Mouse (Mus musculus) left cerebral cortex, postnatal 4 days (tissue): ENCODE results near the gene Acot7. TPM values are rescaled to one million over a fixed set of nuclear protein-coding genes. Genes with fewer than 3 reads are reported as not detected.

Source experiments
- DNase-seq: peaks from one replicate; pipeline ENCODE4 v3.0.0-alpha.2; 2022
- intact Hi-C: fragments of 180-260 bp; cut with DNase I; formaldehyde crosslinking; loops from one replicate; pipeline ENCODE4 v1.15.1; 2025
- total RNA-seq, 2 experiments: library from RNA; stranded (reverse); gene quantifications; 2 replicates each; pipeline ENCODE4 v1.2.3; 2021

Gene Acot7
- total RNA-seq, 2 experiments from 2014 or later, result 349 to 380 TPM

DNA sequence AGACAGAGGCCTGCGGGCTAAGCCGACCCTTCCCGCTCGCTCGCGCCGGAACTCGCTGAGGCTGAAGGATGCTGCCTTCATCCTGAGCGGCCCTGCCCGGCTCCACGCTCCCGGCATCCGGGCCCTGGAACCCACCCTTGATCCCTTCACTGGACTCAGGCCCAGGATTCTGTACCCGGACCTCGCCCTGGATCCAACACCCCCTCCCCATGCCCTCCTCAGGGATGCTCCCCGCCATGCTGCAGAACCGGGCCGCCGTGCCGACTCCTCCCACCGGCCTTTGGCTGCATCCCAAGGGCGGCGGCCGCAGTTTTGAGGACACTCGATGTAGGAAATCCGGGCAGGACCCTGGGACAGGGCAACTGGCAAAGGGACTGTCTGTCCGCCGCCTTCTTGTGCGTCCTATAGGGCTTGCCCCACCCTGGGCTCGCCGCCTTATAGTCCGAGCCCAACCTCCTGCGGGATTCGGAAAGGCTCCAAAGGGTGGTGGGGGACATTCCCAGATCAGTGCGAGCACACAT, 470 bp downstream of the Acot7 start:
- intact Hi-C loops, result loop anchor here (5.0 to 10.0 kb wide), 2 partner anchors 109 to 246 kb away; no protein-coding TSS in a partner anchor
- peak; percentile 52 for DNase-seq

DNA sequence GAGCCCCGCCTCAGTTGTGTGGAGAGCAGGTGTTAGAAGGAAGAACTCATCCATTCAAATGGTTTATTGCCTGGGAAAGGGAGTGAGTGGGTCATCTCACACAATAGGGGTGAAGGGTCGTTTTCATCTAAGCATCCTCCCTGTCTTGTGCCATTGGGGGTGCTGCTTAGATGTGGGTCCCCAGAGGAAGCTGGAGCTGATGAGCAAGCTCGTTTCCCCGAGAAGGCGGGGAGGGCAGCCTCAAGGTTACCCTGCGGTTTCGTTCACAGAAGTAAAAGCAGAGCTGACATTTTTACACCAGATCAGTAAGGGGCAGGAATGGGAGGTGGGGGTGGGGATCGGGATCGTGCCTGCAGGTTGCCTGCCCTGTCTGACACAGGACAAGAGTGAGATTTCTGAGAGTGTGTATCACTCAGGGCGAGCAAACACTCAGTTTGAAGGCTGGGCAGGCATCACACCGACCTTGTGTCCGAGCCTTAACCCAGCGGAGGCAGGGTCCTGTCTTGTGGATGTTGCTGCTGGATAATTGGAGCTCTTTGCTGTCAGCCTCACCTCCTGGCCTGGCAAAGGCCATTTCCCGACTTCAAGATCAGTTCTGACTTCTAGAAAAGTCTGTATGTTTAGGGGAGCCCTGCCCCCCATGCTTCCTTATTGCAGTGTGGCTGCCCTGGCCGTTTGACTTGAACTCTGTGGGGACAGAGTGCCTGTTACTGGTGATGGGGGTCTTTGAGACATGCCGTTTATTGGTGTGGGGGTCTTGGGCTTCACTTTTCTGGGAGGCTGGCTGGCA, 1.2 kb downstream of the Acot7 start:
- DNase-seq, result no peak
- intact Hi-C loops, result loop anchor here (5.0 to 10.0 kb wide), 2 partner anchors 108 to 246 kb away; no protein-coding TSS in a partner anchor

DNA sequence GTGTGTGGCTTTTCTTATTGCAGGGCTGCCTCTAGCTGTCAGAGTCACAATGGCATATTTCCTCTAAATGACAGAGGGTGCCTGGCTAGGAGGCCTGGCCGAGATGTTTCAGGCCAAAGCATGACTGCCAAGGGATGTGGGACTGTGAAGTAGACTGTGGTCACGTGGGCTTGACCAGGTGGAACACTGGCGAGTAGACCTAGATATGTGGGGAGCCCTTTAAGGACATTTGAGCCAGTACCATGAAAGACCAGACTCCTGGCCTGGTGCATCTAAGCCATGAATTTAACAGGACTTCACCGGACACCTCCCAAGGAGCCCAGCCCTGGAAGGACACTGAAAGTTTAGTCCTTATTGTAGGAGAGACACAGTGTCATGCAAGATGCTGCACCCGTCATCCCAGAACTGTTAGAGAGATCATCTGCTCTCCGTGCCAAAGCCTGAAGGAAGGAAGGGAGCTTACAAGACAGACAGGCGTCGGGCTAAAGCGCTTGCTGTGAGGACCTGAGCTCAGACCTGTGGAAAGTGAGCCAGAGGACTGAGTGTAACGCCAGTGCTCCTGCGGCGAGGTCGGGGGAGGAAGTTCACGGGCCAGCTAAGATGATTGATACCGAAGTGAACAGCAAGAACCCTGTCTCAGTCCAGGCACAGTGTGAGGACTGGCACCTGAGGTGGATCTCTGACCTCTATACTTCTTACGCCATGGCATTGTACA, 2.2 kb downstream of the Acot7 start:
- intact Hi-C loops, result loop anchor here (5.0 to 10.0 kb wide), 2 partner anchors 107 to 245 kb away; no protein-coding TSS in a partner anchor
- no peak for DNase-seq

DNA sequence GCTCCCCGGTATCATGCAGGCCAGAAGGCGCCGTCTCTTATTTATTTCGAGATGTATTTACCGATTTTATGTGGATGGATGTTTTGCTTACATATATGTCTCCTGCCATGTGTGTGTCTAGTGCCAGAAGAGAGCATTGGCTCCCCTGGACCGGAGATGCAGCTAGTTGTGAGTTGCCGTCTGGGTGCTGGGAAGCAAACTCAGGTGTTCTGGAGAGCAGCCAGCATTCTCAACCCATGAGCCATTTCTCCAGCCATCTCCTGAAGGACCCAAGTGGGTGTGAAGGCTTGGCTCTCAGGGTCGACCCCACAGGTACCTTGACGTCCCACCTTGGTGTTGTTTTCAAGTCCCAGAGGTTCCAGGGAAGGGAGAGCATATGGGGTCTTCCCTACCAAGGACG, 4.3 kb downstream of the Acot7 start:
- no peak for DNase-seq
- intact Hi-C loops, result no loop called here

DNA sequence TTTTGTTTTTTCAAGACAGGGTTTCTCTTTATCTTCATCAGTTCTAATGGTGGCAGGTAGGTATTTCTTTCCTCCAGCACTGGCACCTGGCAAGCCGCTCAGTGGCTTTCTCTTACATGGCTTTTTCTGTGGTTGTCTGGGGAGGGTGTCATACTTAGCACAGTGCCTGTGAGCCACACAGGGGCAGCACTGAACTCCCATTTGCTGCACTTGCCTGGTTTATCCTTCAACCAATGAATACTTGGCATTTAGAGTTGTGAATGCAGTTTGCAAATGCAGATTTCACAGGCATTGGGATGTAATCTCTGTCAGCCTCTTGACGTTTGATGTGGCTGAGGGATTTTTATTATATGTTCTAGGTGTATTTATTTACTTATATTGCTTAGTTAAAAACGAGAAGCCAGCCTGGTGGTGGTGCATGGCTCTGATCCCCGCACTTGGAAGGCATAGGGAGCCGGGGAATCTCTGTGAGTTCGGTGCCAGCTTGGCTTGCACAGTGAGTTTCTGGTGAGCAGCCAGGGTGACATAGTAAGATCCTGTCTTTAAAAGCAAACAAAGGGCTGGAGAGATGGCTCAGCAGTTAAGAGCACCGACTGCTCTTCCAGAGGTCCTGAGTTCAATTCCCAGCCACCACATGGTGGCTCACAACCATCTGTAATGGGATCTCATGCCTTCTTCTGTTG, 6.6 kb downstream of the Acot7 start:
- DNase-seq, result no peak
- intact Hi-C loops, result no loop called here

DNA sequence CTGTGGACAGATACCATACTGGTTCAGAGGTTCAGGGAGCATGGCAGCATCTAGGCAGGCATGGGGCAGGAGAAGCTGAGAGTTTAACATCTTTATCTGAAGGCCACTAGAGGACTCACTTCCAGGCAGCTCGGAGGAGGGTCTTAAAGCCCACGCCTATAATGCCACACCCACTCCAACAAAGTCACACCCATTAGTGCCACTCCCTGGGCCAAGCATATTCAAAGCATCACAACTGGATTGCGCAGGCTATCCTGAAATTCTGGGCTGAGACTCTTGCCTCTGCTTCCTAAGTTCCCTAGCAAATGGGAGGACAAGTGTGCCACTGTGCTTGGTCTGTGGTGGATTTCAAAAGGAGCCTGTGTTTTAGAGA, 7.2 kb downstream of the Acot7 start:
- DNase-seq, result no peak
- intact Hi-C loops, result no loop called here

DNA sequence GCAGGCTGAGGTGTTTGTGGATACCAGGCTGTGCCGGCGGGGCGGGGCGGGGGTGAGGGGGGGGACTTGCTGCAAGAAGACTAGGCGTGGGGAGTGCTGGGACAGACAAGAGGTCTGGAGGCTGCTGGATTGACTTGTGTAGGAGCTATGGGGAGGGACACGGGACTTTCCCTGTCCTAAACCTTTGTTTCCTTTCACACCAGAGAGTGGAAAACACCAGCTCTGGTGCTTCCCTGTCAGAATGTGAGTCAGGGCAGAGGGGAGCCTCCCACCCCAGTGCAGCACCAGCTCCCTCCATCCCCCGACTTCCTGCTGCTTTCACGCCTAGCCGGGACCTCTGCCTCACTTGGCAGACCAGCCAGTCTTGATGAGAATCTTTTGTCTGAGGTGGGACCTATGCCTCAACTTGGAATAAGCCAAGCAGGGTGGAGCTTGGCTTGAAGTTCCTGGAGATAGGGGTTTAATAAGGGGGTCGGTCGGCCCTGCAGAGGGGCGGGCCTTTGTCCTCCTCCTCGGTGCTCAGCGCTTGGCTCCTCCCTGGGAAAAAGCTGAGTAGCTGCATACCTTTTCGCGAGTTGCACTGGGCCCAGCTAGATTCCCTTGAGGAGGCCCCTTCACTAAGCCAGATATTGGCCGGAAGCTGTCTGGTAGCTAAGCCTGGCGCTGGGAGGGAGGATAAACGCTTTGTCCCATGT, 7.7 kb downstream of the Acot7 start:
- DNase-seq, result peak; percentile 26
- intact Hi-C loops, result no loop called here

DNA sequence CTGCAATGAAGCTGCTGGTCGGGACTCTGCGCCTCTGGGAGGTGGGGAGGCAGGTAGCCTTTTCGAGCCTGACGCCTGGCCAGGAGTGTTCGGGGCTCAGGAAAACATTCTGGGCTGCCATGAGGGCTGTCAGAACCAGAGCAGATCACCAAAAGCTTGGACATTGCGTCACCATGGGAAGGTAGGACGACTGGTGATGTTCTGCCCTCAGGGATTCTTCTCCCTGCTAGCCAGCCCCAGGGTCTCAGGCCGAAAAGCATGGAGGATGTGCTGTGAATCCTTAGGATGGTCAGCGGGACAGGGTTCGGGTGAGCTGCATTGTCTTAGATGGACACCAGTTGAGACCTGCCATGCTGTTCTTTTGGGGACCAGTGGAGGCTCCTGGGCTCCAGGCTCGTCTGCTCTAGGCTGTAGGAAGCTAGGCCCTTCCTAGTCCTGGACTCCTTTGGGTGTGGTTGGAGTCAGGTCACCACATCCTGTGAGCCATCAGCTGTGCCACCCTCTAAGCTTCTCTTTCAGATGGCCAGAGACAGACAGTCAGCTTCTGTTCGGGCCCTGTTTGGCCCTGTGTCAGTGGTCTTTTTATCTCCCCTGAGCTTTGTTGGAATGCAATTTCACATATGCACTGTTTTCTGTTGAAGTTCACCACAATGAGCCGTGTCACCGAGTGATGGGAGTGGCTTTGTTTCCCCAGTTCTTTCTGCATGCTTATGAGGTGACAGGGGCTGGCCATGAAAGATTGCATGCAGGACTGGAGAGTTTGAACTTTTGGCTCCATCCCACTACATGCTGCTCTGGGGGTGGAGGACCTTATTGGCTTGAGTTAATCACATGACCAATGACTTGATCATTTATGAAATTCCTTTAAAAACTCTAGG, 8.5 kb downstream of the Acot7 start:
- no peak for DNase-seq
- intact Hi-C loops, result no loop called here

DNA sequence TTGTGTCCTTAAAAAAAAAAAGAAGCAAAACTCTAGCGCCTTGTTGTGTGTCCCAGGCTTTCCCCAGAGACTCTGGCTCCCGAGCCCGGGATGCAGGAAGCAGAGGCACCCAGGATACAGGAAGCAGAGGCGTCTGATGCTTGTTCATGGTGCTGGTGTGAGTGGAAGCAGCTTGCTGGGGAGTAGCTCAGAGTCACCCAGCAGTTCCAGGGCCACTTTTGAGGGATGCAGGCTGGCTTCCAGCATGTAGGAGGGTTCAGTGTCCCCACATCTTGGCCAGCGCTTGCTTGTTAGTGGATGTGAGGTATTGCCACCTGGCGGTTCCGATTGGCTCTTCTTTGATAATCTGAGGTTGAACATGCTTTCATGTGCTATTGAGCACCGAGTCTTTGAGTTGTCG, 9.2 kb downstream of the Acot7 start:
- intact Hi-C loops, result no loop called here
- DNase-seq, result no peak

DNA sequence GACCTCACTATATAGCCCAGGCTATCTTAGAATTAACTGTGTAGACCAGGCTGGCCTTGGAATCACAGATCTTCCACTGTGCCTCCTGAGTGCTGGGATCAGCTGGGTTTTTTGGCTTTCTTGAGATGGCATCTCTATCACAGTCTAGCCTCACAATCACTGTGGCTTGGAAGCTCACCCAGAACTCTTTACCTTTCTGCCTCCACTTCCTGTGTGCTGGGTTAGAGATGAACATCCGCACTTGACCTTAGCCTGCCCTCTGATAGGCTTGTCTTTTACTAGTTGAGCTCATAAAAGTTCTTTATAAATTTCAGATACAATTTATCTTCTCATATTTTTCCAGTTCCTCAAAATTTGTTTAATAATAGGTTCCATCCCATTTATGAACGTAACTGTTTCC, 10.7 kb downstream of the Acot7 start:
- intact Hi-C loops, result no loop called here

DNA sequence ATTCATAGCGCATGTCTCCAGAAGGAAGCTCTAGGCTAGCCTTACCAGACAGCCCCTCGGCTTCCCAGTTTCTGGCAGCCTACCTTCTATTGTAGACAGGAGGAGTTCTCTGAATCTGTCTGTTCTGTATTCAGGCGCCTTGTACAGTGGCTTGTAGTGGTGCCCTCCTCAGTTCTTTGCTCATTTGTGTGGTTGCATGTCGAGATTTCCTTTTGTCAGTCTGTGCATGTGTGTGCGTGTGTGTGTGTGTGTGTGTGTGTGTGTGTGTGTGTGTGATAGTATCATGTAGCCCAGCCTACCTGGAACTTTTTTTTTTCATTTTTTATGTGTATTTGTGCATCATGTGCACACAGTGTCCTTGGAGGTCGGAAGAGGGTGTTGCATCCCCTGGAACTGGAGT, 11.1 kb downstream of the Acot7 start:
- intact Hi-C loops, result no loop called here
- no peak for DNase-seq

More for the DNA sequence above, 10.7 kb downstream of the Acot7 start:
- DNase-seq, result no peak

DNA sequence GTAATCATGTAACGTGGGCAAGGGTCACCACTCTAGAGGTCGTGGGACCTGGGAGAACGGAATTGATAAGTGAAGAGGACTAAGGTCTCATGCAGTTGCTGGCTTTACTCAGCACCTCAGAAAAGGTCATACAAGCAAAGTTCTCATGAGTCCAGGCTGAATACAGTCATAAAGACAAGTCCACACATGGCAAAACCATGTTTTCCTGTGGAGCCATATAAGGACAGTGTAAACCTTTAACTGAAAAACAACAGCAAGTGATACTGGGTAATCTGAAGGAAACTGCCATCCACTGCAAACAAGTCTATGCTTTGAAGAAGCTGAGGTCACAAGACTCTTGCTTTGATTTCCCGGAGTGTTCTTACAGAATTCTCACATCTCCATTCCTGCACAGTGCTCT, 11.8 kb downstream of the Acot7 start:
- DNase-seq, result no peak
- intact Hi-C loops, result no loop called here

DNA sequence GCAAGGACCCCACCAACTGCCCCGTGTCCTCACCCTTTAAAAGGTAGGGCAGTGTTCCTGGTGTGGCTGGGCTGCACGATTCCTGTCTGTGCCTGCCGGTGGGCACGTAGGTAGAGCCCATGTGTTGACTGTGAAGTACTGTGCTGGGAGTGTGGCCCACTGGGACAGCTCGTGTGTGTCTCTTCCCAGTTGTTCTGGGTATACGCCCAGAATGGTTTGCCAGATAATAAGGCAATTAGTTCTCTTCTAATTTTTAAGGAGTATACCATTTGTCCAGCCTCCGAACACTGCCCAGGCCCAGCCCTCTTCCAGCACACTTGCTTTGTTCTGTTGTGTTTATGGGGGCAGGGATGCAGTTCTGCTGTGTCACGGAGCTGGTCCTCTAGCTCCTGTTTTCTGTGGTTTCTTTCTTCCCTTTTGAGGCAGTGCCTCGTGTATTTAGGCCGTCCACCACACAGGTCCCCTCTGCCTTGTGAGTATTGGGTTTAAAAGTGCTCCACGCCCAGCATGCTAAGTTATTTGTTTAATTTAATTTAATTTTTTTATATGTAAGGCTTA, 12.2 kb downstream of the Acot7 start:
- DNase-seq, result no peak

DNA sequence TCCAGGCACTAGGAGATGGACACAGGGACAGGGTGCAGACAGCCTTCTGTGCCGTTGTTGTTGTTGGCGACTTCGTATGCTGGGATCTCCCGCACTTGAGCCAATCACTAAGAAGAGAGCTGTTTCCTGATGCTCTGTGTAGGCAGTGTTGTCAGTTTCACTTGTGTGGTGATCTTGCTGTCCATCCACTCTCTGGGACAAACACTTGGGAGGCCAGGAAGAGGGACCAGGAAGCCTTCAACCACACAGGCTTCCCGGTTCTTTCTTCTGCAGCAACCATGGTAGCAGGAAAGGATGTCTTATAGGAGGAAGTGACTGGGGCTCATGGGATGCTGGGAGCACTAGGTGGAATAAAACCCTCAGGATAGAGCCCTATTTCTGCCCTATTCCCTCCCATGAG, 12.8 kb downstream of the Acot7 start:
- intact Hi-C loops, result no loop called here
- no peak for DNase-seq

More for the DNA sequence above, 12.2 kb downstream of the Acot7 start:
- intact Hi-C loops, result no loop called here

DNA sequence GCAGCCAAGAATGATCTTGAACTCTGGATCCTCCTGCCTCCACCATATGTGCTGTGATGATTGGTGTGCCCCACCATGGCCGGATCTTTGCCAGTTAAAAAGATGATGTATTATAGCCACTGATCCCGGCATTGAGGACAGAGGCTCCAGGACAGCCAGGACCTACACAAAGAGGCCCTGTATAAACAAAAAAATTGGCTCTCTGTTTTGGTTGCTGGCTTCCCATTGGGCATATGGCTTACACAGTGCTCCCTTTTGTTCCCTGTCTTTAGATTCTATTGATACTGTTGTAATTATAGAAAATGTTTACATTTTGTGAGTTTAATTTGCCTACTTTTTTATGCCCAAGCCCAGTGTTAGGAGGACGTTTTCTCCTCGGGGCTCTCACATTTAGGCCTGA, 14.6 kb downstream of the Acot7 start:
- no peak for DNase-seq
- intact Hi-C loops, result no loop called here

DNA sequence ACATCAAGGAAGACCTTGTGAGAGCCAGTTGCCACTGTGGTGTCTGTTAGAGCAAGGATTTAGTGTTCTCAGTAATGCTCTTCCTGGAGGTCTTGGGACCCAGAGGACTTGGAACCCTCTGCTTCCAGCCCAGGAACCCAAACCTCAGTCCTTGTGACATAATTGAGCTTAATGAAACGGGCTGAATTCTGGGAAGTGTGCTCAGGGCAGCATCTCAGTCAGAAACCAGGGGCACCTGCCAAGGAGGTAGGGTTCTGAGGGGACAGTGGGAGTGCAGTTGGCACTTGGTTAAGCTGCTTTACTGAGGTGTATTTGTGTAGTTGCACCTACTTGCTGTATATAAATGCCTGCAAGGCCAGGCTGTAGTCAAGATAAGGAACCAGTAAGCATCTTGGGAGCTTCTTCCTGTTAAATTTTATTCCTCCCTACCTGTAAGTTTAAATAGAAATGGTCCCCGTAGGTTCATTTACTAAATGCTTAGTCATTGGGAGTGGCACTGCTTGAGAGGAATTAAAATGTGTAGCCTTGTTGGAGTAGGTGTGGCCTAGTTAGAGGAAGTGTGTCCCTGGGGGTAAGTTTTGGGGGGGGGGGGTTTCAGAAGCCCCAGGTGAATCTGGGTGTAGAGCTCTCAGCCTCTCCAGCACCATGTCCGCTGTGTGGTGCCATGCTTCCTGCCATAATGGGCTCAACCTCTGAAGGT, 16.7 kb downstream of the Acot7 start:
- peak; percentile 20 for DNase-seq
- intact Hi-C loops, result no loop called here

DNA sequence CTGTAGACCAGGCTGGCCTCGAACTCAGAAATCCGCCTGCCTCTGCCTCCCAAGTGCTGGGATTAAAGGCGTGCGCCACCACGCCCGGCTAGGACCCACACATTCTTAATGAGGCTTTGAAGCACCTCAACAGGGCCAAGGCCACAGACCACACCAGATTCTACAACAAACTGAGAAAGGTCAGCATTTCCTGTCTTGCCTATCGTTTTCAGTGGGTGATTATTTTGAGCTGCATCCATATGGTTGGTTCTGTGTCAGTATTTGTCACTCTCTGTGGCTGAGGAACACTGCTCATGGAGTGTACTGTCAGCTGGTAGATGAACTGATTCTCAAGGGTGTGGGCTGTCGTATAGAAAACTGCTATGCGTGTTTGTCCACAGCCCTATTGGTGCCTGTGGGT, 18.3 kb downstream of the Acot7 start:
- intact Hi-C loops, result no loop called here
- DNase-seq, result no peak

DNA sequence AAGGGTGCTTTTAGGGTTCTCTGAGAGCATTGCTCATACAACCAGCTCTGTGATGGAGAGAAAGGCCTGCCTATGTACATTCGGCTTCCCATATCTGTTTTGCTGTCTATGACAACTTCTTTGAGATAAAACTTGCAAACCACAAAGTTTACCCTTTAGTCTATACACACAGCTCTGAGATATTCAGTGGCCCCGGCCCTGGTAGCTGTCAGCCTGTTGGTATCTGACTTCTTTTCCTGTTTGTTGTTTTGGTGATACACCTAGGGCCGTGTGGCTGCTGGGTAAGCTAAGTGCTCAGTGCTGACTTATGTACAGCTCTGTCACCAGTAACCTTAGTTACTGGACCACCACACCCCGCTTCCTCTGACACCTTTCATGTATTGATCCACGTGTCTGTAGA, 19.6 kb downstream of the Acot7 start:
- intact Hi-C loops, result no loop called here
- no peak for DNase-seq

DNA sequence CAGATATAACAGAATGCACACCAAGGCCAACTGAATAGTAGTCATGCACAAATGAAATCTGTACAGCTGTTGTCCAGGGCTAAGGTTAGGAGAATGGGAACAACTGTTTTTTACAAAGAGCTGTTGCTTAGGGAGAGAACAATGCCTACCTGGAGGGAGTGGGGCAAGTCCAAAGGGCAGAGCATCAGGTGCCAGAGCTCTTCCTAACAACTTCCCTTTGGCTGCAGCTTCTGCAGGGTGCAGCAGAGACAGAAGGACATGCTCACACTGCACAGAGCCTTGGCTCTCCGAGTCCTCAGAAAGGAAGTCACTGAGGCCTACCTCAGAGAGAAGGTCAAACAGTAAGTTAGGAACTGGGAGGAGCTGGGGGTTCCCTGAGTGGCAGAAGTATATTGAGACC, 21.7 kb downstream of the Acot7 start:
- intact Hi-C loops, result no loop called here
- DNase-seq, result no peak
